Mouse (Mus musculus) inflammation-experienced regulatory T-cells, adult 6 months (primary cell): ENCODE measurements around the gene Kcnab3. TPM values are rescaled to one million over a fixed set of nuclear protein-coding genes. Genes with fewer than 3 reads are reported as not detected.

Experiments used
- ATAC-seq: one replicate; pipeline ENCODE4 v1.8.0; 2017
- polyA plus RNA-seq, 3 experiments: library from polyadenylated mRNA; unstranded; fragments of 100-300 nt; shearing (Covaris generic); gene quantifications; one replicate each; pipeline ENCODE4 v1.2.1; 2017

Gene Kcnab3
- polyA plus RNA-seq, 3 experiments from 2014 or later: 0.34 to 2.0 (median 0.99) TPM

DNA sequence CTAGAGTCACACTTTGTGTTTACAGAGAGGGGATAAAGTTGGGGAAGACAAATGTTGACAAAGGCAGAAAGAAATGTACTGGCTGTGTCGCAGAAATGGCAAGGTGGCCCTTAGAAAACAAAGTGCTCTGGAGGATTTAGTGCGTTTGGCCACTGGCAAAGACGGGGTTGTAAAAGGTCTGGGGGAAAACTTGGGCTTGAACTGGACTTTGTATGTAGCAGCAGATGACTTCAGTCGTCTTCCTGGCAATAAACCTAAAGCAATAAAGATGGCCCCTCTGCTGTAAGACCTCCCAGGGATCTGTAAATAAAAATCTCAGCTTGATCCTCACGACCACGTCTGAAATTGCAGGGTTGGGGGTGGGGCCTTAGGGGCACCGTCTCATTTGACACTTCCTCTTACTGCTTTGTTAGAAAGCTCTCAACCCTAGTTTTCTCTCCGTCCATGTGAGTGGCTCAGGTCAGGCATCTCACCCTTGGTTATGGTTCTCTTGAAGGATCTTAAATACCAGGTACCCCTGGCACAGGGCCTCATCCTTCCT, 6.7 kb downstream of the Kcnab3 start:
- ATAC-seq: no peak

DNA sequence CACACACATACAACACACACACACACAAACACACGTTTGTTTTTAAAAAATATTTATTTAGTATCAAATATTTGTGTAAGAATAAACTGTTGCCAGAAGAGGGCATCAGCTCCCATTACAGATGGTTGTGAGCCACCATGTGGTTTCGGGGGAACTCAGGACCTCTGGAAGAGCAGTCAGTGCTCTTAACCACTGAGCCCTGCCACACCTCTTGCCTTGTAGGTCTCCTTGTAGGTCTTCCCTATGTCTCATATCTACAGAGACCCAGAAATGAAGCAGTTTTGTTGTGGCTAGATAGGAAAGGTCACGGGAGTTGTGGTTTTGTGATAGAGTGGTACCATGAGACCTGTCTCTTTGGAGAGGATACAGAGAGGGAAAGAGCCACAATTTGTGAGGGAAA, 7.9 kb downstream of the Kcnab3 start:
- no peak for ATAC-seq

DNA sequence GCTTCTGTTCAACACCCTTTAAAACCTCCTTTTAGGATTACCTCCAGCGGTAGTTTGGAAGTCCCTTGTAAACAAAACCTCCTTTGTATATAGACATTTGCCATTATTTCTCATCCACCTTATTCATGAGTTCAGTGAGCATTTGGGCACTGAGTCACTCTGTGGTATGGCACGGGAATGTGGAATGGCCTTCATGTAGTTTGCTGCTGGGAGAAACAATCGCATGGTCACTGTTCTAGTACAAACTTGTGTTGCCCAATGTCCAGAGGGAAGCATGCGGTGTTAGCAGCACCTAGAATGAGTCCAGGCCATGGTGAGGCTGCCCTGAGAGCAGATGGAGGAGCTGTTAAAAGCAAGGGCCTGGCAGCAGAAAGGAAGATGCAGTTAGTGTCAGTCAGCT, 8.7 kb downstream of the Kcnab3 start:
- no peak for ATAC-seq

DNA sequence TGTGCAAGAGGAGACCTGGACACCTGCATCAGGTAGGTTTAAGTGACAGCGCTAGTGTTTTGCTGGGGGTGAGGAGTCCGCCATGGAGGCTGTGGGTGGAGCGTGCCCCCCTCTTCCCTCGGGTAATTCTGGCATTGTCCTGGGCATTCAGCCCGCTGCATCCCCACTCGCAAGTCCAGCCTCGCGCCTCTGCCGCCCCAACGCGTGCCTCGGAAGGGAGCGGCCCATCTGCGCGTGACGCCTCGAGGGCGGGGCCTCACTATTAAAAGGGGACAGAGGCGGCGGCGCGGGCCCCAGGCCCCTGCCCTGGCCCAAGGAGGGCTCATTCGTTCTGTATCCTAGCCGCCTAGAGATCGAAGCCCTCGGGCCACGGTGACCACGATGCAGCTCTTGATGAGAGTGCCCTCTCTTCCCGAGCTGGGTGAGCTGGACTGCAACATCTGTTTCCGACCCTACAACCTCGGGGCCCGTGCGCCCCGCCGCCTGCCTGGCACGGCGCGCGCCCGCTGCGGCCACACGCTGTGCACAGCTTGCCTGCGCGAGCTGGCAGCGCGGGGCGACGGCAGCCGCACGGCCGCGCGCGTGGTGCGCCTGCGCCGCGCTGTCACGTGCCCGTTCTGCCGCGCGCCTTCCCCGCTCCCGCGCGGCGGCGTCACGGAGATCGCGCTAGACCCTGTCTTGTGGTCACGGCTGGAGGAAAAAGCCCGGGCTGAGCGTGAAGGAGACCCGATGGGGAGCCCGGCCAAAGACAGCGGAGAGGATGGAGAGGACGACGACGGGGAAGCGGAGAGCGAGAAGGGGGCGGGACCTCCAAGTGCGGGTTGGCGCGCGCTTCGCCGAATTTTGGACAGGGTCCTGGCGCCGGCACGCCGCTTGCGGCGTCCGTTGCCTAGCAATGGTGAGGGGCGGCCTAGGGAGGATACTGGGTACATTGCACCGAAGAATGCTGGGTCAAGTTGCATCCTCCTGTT, 14.4 kb downstream of the Kcnab3 start, which contains the start of gene Rnf227:
Rnf227 (plus strand) TSS at position 301 of the 971 bp plus-strand sequence.
- peak; percentile 77 for ATAC-seq

DNA sequence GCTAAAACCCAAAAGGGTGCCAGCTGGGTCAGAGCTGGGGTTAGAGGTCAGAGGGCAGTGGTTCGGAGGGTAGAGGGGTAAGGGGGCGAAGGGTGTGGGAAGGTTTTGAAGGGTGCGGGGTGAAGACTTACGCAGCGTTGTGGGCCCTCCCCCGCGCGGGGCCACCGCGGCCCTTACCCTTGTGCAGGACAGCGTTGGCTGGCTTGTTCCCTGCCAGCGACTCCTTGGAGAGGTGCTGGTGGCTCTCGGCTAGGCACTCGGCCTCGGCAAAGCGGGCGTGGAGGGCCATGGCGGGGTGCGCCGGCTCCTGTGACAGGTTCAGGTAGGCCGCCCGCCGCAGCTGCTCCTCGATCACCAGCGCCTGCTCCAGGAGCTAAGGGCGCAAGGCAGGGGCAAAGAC, 20.4 kb downstream of the Kcnab3 start:
- no peak for ATAC-seq

DNA sequence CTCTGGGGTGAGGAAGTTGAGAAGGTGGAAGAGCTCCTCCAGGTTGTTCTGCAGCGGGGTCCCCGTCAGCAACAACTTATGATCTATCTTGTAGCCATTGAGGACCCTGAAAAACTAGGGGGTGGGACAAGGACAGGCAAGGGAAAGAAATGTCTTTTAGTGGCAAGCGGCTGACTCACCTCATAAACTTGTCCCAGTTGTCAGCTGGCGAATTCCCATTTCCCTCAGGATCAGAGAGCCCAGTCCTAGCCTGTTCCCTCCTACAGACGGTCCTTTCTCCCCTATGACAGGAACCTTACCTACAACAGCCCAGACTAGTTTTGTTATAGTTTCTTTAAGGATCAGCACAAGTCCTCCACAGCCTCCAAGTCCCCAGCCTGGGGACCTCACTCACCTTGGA, 30.5 kb downstream of the Kcnab3 start:
- no peak for ATAC-seq

DNA sequence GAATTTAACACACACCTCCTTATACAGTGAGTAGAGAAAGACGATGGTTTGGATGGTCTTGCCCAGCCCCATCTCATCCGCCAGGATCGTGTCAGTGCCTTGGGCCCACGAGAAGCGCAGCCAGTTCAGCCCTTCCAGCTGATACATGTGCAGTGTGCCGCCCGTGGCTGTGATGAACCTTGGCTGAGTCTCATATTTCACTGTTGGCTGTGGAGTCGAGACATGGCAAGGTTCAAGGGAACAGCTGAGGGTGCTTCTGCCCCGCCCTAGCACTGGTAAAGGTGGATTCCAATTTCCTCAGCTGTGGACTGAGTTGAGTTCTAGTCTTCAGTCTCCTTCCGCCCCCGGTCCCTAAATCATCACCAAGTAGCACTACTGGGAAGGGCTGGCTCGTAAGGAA, 31.6 kb downstream of the Kcnab3 start:
- no peak for ATAC-seq

DNA sequence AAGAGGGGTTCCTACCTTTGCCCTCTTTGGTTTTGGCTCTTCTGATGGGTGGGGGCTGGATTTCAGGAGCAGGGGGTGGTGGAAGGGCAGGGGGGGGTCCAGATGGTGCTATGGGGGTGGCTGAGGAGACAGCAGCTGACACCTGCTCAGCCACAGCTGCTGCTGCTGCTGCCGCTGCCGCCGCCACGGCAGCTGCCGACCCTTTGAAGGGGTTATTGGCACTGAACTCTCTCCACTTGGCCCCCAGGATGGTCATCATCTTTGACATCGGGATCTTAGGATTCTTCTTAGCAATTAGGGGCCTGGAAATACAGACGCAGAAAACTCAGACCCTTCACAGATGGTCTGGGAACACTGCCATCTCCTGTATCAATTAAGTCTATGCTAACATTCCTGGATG, 36.0 kb downstream of the Kcnab3 start:
- no peak for ATAC-seq

DNA sequence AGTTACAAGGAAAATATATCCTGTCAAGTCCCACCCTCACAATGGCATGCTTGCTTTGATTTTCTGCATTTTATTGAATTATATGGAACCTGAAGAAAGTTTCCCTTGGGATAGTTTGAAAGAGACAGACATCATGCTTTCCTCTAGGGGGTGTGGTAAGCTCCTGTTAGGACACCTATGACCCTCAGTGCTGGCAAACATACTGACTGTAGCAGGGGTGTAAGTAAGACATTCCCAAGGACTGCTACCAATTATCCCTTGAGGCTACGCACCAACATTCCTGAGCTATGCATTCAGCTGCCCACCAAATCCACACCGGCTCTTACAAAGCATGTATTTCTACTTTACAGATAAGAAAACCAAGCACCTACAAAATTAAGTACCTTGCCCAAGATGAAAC, 36.4 kb downstream of the Kcnab3 start:
- ATAC-seq: no peak

DNA sequence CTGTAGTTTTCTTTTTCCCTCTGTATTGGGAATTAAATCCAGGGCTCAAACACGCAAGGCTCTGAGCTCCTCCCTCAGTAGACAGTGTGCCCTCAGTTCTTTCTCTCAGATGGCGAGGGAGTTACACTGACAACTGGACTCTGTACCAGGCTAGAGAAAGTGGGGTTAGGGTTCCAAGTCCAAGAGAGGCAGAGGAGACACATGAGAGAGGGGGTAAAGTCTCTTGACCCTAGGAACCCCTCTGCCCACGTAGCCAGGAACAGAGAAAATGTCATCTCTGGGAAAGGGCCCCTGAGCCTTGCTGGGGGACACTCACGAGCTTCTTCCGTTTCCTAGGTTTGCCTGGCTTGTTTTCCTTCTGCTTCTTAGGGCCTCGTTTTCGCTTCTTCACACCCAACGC, 38.3 kb downstream of the Kcnab3 start:
- ATAC-seq: no peak

DNA sequence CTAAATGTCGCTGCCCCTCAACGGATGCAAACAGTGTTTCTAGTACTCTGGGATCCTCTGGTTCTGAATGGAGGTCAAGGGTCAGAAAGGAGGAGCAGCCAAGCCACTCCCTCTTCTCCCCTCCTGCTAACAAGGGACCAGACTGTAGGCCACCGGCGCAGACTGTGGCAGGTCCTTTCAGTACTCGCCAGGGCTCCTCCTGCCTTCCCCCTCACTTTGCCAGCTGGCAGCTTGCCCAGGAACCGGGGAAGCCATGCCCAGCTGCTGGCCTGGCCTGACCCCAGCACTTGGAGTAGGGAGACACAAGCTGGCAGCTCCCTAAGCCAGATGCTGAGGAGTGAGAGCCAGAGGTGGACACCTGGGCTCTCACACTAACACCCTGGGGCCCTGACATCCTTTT, 38.9 kb downstream of the Kcnab3 start:
- ATAC-seq: no peak

DNA sequence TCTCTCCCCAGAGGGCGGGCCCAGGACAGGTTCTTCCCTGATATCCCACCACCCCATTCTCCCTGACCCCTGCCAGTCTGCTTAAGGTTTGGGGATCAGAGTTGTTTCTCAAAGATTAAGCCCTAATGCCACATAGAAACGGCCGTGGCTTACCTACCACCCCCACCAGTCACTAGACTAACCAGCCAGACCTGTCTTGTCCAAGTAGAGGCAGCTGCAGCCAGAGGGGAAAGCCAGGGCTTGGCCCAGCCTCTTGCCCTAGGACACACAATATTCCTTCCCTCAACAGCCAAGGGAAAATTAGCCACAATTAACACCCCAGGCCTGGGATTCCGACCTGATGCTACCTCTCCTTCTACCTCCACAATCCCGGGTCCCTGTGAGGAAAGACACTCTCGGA, 39.7 kb downstream of the Kcnab3 start:
- no peak for ATAC-seq

DNA sequence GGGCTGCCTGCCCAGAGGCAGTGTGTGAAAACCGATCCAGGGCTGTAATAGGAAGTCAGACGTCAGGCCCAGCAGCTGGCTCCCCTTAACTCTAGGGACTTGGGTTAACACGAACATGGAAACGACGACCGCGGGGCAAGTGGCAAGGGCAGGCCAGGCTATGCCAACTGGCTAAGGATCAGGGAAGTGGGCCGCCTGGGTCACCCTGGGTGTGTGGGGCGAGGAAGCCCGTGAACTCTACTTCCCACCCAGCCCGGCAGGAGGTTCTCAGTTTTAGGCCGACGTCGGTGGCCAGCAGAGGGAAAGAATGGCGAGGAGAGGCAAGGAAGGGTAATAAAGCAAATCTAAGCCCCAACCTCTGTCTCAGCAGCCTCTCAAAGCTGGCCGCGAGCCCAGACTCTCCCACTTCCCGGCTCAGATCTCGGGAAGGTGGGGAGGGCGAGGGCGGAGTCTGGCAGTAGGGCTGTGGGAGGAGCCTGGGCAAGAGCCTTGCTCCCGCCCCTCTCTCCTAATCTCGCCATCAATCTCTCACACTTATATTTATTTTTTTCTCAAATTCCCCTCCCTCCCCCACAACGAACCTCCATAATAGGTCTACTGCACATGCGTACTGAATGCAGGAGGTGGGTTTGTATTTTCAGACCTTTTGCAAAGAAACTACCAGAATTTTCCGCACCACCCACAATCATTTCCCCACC, 40.2 kb downstream of the Kcnab3 start:
- ATAC-seq: peak; percentile 85

DNA sequence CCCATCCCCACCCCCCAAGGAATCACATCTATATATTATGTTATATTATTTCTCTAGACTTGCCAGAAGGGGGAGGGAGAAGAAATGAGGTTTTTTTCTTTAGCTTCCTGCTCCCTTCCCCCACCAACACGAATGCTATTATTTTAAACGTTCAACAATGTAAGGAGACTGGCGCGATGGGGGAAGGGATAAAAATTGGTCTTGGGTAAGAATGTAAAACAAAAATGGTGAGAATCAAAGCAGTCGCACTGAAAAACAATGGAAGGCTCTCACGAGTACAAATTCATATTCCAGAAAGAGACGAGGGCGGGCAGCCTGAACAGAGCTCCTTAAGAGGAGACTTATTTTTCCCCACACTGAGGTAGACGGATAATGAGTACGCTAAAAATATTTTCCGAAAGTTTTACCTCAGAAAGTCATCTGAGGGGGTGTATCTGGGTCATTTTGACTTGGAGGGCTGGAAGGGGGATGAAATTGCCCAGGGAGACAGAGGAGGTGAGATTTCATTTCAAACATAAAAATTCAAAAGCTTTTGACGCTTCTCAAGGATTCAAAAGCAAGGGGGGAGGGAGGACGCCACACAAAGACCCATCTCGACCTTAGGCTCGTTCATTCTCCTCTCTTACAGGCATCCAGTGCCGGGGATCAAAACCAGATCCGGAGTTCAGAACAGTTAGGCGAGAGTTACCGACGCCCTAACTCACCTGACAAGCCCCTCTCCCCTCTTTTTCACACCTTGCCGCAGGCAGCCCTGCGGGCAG, 41.0 kb downstream of the Kcnab3 start:
- peak; percentile 4 for ATAC-seq

DNA sequence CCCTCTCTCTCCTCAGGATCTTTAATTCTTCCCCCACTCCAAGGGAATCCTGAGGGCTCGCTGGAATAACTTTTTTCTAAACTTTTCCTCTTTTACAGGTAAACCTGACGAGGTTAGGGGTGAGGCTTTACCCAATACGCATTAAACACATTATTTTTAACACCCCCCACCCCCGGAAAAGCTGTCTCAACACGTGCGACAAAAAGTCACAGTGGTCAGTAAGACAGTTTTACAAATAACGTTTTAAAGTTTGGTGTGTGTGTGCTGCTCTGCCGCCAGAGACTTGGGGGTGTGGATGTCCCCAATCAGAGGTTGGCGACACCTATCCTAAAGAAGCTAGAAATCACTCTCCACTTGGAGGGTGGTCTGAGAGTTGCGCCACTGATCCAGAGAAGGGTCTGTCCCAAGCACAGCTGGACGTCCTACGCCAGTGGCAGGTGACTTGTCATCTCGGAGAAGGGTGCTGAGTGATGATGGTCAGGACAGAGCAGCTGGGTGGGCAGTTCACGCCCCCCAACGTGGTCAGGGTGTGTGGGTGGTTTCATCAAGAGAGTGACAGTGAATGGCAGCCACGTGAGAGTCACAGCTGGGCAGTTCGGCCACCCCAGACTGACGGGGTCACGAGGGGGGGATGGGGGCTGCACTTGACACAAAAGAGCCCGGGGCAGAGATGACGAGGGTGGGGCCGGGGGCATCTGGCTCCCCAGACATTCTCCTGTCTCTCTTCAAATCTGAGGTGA, 41.7 kb downstream of the Kcnab3 start:
- no peak for ATAC-seq

DNA sequence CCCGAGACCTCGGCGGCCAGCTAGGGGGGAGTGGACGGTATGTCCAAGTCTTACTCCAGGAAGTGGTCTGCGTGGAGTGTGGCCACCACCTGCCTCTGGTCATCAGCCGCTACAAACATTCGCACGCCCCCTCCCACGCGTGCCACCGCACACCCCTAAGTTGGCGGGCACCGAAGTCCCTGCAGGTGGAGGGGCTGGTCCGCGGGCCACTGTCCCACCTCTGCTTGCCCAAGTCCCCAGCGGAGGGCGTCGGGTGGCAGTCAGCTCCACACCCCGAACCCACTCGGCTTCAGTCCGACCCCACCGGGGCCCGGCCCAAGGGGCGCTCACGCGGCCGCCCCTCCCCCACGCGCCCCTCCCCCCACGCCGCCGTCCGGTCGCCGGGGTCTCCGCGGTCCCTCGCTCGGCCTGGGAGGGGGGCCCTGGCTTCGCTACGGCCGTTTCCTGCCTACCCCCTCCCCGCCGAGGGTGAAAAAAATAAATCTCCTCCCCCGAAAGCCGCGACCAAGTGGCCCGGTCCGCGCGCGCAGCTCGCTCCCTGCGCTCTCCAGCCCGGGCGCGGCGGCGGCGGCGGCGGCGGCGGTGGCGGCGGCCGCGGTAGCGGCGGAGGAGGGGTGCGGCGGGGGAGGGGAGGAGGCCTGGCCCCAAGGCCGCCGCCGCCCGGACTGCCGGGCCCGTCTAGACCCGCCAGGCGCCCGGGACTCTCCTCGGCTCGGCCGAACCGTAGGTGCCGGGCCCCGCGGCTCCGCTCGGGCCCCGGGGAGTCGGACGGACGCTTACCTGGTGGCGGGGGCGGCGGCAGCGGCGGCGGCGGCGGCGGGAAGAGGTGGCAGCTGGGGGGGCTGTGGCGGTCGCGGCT, 42.5 kb downstream of the Kcnab3 start:
- no peak for ATAC-seq

DNA sequence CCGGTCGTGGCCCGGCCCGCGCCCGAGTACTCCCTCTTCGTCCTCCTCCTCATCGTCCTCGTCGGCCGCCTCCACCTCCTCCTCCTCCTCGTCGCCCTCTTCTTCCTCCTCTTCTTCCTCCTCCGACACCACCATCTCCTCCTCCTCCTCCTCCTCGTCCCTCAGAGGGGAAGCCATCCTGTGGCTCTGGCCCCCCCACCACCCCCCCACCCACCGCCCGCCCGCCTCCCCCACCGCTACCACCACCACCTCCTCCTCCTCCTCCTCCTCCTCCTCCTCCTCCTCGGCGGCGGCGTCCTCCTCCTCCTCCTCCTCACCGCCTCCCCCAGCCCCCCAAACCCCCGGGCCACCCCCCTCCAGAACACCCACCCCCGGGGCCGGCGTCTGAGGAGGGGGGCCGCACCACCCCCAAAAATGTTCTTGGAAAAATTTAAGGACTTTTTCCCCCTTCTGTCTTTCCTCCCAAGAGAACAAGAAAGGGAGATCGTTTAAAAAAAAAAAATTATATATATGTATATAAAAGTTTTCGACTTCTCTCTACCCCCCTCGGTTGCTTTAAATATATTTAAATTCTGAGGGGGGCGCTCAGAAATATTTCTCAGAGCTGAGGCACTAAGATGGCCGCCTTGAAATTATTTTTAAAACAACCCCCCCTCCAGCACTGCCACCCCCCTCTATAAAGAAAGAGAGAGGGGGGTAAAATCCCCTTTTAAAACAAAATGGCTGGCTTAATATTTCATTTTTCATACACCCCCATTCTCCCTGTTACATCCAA, 43.3 kb downstream of the Kcnab3 start, which contains the start of gene Chd3:
Chd3 (minus strand) TSS at position 192 of the 775 bp plus-strand sequence.
- ATAC-seq: no peak

DNA sequence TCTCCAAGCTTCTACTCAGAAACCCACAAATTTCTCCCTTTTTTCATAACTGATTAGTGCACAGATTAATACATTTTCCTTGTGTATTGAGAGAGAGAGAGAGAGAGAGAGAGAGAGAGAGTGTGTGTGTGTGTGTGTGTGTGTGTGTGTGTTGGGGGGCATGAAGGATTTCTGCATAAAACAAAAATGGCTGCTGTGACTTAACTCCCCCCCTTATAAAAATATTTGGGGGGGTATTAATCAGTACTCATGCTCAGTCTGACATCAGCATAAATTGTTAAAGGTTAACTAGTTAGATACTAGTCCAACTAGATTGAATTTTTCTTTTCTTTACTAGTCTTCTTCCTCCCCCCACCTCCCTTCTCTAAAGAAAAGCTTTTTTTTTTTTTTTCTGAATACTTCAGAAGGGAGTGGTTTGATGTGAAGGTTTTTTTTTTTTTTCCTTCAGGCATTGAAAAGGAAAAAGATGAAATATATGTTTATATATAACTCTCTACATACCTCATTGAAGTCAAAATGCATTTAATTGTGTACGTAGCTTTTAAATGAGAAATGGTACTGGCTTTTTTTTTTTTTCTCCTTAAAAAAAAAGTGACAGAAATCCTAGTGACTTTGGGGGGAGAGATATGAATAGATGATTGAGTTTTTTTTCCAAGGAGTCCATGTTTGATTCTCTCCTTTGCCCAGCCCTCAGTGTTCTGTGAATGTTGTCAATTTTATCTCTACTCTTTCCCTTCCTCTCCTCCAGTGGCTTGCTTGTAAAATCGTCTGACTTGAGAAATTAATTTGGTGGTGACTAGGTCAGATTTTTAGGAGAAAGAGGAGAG, 44.1 kb downstream of the Kcnab3 start:
- no peak for ATAC-seq

DNA sequence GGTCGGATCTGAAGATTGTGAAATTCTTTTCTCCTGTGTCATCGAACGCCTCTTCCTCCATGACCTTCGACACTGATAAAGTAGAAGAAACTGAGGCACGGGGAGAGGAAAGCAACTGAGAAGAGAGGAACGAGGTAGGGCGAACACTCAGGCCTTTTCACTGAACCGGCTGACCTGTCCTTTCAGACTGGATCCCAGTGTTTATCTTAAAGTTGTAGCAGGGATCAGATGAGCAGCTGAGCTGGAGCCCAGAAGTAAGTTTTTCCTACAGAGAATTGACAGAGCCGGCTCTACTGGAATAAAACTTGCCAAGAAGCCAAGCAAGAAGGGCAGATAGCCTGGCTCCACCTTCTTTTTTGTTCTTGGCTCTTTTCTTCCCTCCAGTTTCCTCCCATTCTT, 44.8 kb downstream of the Kcnab3 start:
- no peak for ATAC-seq
